Mouse (Mus musculus) hindbrain, embryonic 10.5 days (tissue): ENCODE data around the gene Gm3696. TPM values are rescaled to one million over a fixed set of nuclear protein-coding genes. Genes with fewer than 3 reads are reported as not detected.
"Not testable (repeated sequence)": the region's sequence is repeated elsewhere in the genome, so short reads cannot be mapped to it uniquely, and the experiment has no call there.

ENCODE experiments used
- DNase-seq: peaks from one replicate; pipeline ENCODE4 v3.0.0-alpha.2; 2017; ENCODE audit warnings: low spot score
- H3K27ac ChIP-seq: fragments of 300-500 bp; sonication (generic); 2 replicates; pipeline ENCODE4 v1.5.1; 2016; ENCODE audit warnings: mild to moderate bottlenecking, moderate library complexity
- H3K27me3 ChIP-seq: fragments of 300-500 bp; sonication (generic); 2 replicates; pipeline ENCODE4 v1.6.1; 2016; ENCODE audit warnings: mild to moderate bottlenecking; ENCODE audit not compliant: poor library complexity, insufficient read depth, severe bottlenecking
- H3K36me3 ChIP-seq: fragments of 300-500 bp; sonication (generic); 2 replicates; pipeline ENCODE4 v1.6.1; 2016; ENCODE audit warnings: mild to moderate bottlenecking, moderate library complexity
- H3K4me1 ChIP-seq: fragments of 300-500 bp; sonication (generic); replicated peaks from 2 replicates; pipeline ENCODE4 v1.6.1; 2016; ENCODE audit warnings: mild to moderate bottlenecking
- H3K4me3 ChIP-seq: fragments of 300-500 bp; sonication (generic); 2 replicates; pipeline ENCODE4 v1.5.1; 2016; ENCODE audit warnings: mild to moderate bottlenecking, moderate library complexity
- H3K9me3 ChIP-seq: fragments of 300-500 bp; sonication (generic); 2 replicates; pipeline ENCODE4 v1.6.1; 2016; ENCODE audit warnings: mild to moderate bottlenecking, moderate library complexity
- WGBS: fragments of 180-500 bp; shearing (Covaris S2); methylation state at CpG from one replicate; pipeline ENCODE4 v1.1.7; 2016; 5-methylcytosine and 5-hydroxymethylcytosine counted together
- polyA plus RNA-seq: library from polyadenylated mRNA; unstranded; fragments of >200 nt; fragmentation: Nextera tagmentation; extraction: Ambion mirVana; gene quantifications from 2 replicates; pipeline ENCODE4 v1.2.1, GENCODE M21; 2016

The Gm3696 gene
- polyA plus RNA-seq = 1.4 and 2.1 TPM in 2 replicates

DNA sequence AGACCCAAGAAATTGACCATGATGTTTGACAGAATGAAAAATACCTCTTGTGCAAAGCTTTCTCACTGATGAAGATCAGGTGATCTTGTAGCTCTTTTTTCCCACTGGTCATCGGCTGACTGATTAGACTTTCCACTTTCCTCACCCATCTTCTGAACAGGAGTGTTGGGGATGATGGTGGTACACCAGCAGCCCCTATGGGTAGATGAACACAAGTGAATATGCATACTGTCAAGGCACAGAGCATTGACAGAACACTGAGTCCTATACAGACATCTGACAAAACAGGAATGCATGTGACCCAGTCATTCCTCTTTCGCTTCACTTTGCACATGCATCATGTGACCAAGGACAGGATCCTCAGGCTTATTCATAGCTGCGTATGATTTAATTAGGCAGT lies at the start of gene Gm3696:
Gene Gm3696 (minus strand): TSS at position 101 of the 400 bp plus-strand sequence.
- DNase-seq, H3K27ac ChIP-seq, H3K36me3 ChIP-seq, H3K4me3 ChIP-seq, H3K27me3 ChIP-seq, H3K9me3 ChIP-seq, H3K4me1 ChIP-seq: not testable (repeated sequence)
- 84% methylated on average over 1 of the region's 3 CpGs for WGBS

DNA sequence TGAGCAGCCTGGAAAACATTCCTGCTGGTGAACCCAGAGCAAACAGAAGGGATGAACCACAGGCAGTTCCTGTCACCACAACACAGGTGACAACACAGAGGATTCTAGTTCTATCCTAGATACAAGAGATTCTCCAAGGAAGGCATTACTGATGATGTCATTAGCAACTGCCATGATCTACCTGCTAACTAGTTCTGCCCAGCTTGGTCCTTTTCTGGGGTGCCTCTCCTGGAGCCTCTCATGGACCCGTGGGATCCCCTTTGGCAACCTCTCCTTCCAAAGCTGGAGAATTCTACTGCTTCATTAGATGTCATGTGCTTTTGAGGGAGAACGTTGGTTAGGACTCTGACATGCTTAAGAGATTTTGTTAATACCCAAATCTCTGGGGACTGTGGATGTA lies 24.9 kb upstream of the Gm3696 start, which contains the start of gene Gm6676:
Gene Gm6676 (minus strand): TSS at position 101 of the 400 bp plus-strand sequence.
- not testable (repeated sequence) for H3K27ac ChIP-seq, DNase-seq, H3K27me3 ChIP-seq, H3K4me3 ChIP-seq, H3K9me3 ChIP-seq, H3K36me3 ChIP-seq, H3K4me1 ChIP-seq
- no CpG with 5 or more reads among the region's 2 CpGs for WGBS

DNA sequence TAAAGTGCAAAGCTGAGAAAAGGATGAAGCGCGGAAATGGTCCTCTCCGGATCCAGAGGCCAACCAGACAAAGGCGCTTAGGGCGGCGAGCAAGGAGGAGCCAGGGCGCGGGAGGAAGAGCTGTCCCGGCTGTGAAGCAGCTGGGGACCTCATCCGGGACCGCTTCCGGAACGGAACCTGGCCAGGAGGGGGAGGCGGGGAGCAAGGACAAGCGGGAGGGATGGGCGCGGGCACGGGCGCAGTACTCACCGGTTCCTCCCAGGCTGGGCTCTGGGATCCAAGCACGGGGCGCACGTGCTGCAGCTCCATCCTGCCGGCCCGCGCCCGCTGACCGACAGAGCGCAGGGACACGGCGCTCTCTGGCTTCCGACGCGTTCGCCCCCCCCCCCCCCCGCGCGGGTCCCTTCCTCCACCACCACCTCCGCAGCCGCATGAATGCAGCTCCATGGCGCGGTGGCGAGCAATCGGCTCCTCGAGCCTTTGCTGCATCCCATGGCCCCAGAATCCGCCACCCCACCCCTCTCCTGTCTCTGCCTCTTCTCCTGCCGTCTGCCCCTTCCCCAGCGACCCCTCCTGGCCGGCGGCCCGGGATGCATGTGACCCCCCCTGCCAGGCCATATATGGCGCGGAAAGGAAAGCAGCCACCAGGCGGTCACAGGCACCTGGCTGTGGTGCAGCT lies 4.8 kb upstream of the Gm3696 start:
- not testable (repeated sequence) for H3K4me1 ChIP-seq, H3K36me3 ChIP-seq, H3K27me3 ChIP-seq, H3K9me3 ChIP-seq
- Histone ChIP-seq H3K4me3 (peak overlapping the region; percentile 61), H3K27ac (peak overlapping the region; percentile 91)
- DNase-seq = peak; percentile 58
- WGBS = under 1% methylated on average over 13 of the region's 54 CpGs

DNA sequence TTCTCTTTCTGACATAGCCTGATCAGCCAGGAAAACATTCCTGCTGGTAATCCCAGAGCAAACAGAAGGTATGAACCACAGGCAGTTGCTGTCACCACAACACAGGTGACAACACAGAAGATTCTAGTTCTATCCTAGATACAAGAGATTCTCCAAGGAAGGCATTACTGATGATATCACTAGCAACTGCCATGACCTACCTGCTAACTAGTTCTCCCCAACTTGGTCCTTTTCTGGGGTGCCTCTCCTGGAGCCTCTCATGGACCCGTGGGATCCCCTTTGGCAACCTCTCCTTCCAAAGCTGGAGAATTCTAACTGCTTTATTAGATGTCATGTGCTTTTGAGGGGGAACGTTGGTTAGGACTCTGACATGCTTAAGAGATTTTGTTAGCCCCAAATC lies 55.6 kb downstream of the Gm3696 start, which contains the start of gene Gm3685:
Gene Gm3685 (minus strand): TSS at position 101 of the 400 bp plus-strand sequence.
- not testable (repeated sequence) for H3K36me3 ChIP-seq, H3K4me3 ChIP-seq
- WGBS = no CpG with 5 or more reads among the region's 2 CpGs

More for the DNA sequence above, 55.6 kb downstream of the Gm3696 start, which contains the start of gene Gm3685:
- DNase-seq, H3K4me1 ChIP-seq, H3K27ac ChIP-seq, H3K27me3 ChIP-seq, H3K9me3 ChIP-seq: not testable (repeated sequence)

Other genes with a start within 250 kb of the Gm3696 start
- gene Gm3667, start 210.7 kb downstream of the Gm3696 start, polyA plus RNA-seq = 1.1 and 1.2 TPM in 2 replicates
- gene Gm6356, start 126.8 kb downstream of the Gm3696 start, polyA plus RNA-seq = not detected in 2 replicates
- gene Gm10406, start 73.2 kb downstream of the Gm3696 start, polyA plus RNA-seq = 0.95 and 0.97 TPM in 2 replicates
- not detected in 2 replicates for gene Gm3685, start 55.7 kb downstream of the Gm3696 start, polyA plus RNA-seq
- not detected in 2 replicates for gene Gm6676, start 24.8 kb upstream of the Gm3696 start, polyA plus RNA-seq
- gene Gm3512, start 73.9 kb upstream of the Gm3696 start, polyA plus RNA-seq = 3.5 and 4.0 TPM in 2 replicates
- not detected in 2 replicates for gene Gm16434, start 93.9 kb upstream of the Gm3696 start, polyA plus RNA-seq
- not detected in 2 replicates for gene Gm3727, start 164.1 kb upstream of the Gm3696 start, polyA plus RNA-seq
- 1.6 and 2.5 TPM in 2 replicates for gene Gm3739, start 214.4 kb upstream of the Gm3696 start, polyA plus RNA-seq
- gene Gm5797, start 231.8 kb upstream of the Gm3696 start, polyA plus RNA-seq = not detected in 2 replicates